Mouse (Mus musculus) neural tube, embryonic 14.5 days (tissue): Measurements from ENCODE around the gene Hddc2. TPM values are rescaled to one million over a fixed set of nuclear protein-coding genes. Genes with fewer than 3 reads are reported as not detected.

Experiments
- ATAC-seq: fragments of 200-750 bp; cut with Nextera tagmentation; 2 replicates; pipeline ENCODE4 v1.8.0; 2017; ENCODE audit warnings: low read depth, mild to moderate bottlenecking, moderate TSS enrichment, moderate library complexity
- H3K27ac ChIP-seq: fragments of 300-500 bp; sonication (generic); 2 replicates; pipeline ENCODE4 v1.5.1; 2014; ENCODE audit warnings: low read depth, mild to moderate bottlenecking, control low read depth, low read length, moderate library complexity, mixed read lengths
- H3K27me3 ChIP-seq: fragments of 300-500 bp; sonication (generic); 2 replicates; pipeline ENCODE4 v1.6.1; 2014; ENCODE audit warnings: low read length; ENCODE audit not compliant: control insufficient read depth, insufficient read depth
- H3K36me3 ChIP-seq: fragments of 300-500 bp; sonication (generic); 2 replicates; pipeline ENCODE4 v1.6.1; 2014; ENCODE audit warnings: low read length, mixed read lengths; ENCODE audit not compliant: control insufficient read depth, insufficient read depth
- H3K4me1 ChIP-seq: fragments of 300-500 bp; sonication (generic); 2 replicates; pipeline ENCODE4 v1.6.1; 2014; ENCODE audit warnings: low read length; ENCODE audit not compliant: control insufficient read depth, insufficient read depth
- H3K4me2 ChIP-seq: fragments of 300-500 bp; sonication (generic); 2 replicates; pipeline ENCODE4 v1.6.1; 2014; ENCODE audit warnings: mild to moderate bottlenecking, low read depth, low read length, control low read depth
- H3K4me3 ChIP-seq: fragments of 300-500 bp; sonication (generic); 2 replicates; pipeline ENCODE4 v1.5.1; 2014; ENCODE audit warnings: low read depth, low read length, control low read depth, mixed read lengths
- H3K9ac ChIP-seq: fragments of 300-500 bp; sonication (generic); replicated peaks from 2 replicates; pipeline ENCODE4 v1.6.1; 2014; ENCODE audit warnings: low read depth, mild to moderate bottlenecking, control low read depth, low read length, mixed read lengths
- H3K9me3 ChIP-seq: fragments of 300-500 bp; sonication (generic); 2 replicates; pipeline ENCODE4 v1.6.1; 2016; ENCODE audit warnings: low read length; ENCODE audit not compliant: control insufficient read depth
- WGBS: fragments of 180-500 bp; shearing (Covaris S2); extraction: QIAGEN DNeasy Blood & Tissue Kit; methylation state at CpG from one replicate; pipeline ENCODE4 v1.1.7; 2014; 5-methylcytosine and 5-hydroxymethylcytosine counted together
- polyA plus RNA-seq: library from polyadenylated mRNA; unstranded; fragments of >200 nt; fragmentation: Nextera tagmentation; extraction: Ambion mirVana; gene quantifications from 2 replicates; pipeline ENCODE4 v1.2.1, GENCODE M21; 2014

Gene Hddc2
- polyA plus RNA-seq, result 65.0 and 67.4 TPM in 2 replicates

DNA sequence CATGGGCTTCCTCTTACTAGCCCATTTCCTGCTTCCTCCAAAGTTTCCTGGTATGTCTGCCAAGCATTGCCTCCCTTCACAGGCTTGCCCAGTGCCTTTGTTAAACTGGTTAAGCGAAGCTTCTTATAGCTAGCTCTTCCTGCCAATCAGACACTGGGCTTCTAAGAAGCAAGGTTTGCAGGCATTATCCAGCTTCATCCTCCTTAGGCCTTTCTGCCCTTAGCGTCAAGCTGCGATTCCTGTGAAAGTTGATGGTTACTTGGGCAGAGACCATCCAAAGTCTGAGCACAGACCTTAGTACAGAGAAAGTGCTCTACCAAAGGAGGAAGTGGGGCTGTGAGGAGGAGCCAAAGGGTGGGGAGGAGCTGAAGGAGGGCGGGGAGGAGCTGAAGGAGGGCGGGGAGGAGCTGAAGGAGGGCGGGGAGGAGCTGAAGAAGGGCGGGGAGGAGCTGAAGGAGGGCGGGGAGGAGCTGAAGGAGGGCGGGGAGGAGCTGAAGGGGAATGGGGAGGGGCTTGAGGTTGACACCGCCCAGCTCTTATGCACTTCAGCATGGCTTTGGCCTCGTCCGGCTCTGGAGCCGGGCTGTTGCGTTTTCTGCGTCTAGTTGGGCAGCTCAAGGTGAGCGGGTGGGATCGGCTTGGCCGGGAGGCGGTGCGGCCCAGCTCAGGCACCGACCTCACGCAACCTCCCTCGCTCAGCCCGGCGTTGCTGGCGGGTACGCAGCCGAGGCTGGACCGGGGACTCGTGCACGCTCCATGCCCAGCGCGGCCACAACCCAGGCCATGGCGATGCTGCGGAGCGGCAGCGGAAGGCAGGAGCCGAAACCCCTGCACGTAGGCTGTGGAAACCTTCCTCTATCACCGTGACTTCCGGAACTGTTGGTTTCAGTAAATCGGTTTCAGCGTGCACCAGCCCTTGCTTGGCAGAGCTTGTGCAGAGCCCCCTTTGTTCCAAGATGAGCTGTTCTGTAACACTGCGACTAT, at the start of gene Hddc2:
Gene Hddc2 (plus strand): TSS at position 519 of the 984 bp plus-strand sequence.
- H3K4me2 ChIP-seq, result peak within 1 kb of the TSS; percentile 73
- peak; percentile 97 for ATAC-seq
- 4% methylated on average over 42 of the region's 44 CpGs for WGBS

DNA sequence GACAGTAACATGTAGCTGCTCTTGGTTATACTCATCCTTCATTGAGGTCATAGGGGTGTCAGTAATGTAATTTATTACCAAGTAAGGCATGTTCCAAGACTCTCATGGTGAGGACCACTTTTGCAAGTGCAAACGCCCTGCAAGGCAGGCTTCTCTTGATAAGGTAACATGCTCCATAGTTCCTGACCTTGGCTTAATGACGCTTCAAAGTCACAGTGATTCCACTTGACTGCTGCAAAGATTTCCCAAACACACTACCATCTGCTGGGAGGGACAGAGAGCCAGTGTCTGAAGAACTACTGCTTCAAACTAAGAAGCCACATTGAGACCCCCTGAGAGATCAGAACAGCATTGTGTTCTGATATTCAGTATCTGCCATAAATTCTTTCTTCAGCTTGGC, 40.4 kb upstream of the Hddc2 start:
- Histone ChIP-seq H3K4me2 (no peak overlapping the region), H3K4me1 (no peaks in the 10 kb centered on the region), H3K4me3 (no peak overlapping the region), H3K36me3 (no peaks in the 10 kb centered on the region), H3K27me3 (no peaks in the 10 kb centered on the region), H3K9ac (no peak overlapping the region), H3K27ac (no peak overlapping the region), H3K9me3 (no peaks in the 10 kb centered on the region)
- no peak for ATAC-seq
- 65% methylated on average over 2 of the region's 2 CpGs for WGBS

More for the DNA sequence above, at the start of gene Hddc2:
- no peaks in the 10 kb centered on the region for H3K36me3 ChIP-seq
- H3K4me1 ChIP-seq, result no peaks in the 10 kb centered on the region
- H3K9me3 ChIP-seq, result no peaks in the 10 kb centered on the region
- H3K9ac ChIP-seq, result peak within 1 kb of the TSS; percentile 50
- peak within 1 kb of the TSS; percentile 70 for H3K27ac ChIP-seq
- no peaks in the 10 kb centered on the region for H3K27me3 ChIP-seq
- peak within 1 kb of the TSS; percentile 48 for H3K4me3 ChIP-seq

DNA sequence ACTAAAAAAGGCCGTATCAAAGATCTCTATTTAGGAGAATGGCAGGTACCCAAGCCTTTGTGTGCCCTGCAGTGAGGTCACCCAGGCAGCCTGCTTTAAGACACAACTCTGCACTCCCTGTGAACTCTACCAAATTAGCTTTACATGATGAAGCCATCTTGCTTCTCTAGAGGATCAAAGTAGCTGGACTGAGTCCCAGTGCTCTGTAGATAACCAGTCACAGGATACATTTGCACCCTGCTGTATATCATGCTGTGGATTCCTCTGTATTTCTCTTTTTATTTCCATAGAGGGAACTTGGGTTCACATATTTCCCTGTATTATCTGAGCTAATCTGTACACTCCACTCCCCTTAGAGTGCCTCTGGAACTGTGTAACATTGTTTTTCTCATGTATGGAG, 40.0 kb upstream of the Hddc2 start:
- Histone ChIP-seq H3K4me1 (no peaks in the 10 kb centered on the region), H3K27ac (no peak overlapping the region), H3K36me3 (no peaks in the 10 kb centered on the region), H3K4me2 (no peak overlapping the region), H3K4me3 (no peak overlapping the region), H3K27me3 (no peaks in the 10 kb centered on the region), H3K9me3 (no peaks in the 10 kb centered on the region), H3K9ac (no peak overlapping the region)
- WGBS, result 59% methylated on average over 1 of the region's 1 CpGs
- no peak for ATAC-seq

DNA sequence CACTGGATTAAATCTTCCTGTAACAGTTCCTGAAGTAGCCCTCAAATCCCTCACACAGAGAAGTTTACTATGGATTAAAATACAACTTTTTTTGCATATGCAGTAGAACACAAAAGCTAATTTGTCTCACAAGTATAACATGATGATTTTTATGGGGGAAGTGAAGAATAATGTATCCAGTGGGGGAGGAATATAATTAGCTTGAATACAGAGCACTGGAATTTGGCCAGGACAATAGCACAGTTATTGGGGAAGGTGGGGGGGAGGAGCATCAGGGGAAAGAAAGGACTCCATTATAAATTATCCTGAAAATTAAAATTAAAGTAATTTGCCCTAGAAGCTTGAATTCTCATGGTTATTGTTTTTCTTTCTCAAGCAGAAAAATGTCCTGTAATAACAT, 25.4 kb upstream of the Hddc2 start:
- H3K4me2 ChIP-seq, result no peak overlapping the region
- H3K9me3 ChIP-seq, result no peaks in the 10 kb centered on the region
- no peaks in the 10 kb centered on the region for H3K4me1 ChIP-seq
- 0 out of 2 replicates have a peak, but pooled peaks have one; percentile 56 for ATAC-seq
- H3K27me3 ChIP-seq, result no peaks in the 10 kb centered on the region
- H3K27ac ChIP-seq, result no peak overlapping the region
- H3K4me3 ChIP-seq, result no peak overlapping the region
- H3K9ac ChIP-seq, result no peak overlapping the region
- no peaks in the 10 kb centered on the region for H3K36me3 ChIP-seq

DNA sequence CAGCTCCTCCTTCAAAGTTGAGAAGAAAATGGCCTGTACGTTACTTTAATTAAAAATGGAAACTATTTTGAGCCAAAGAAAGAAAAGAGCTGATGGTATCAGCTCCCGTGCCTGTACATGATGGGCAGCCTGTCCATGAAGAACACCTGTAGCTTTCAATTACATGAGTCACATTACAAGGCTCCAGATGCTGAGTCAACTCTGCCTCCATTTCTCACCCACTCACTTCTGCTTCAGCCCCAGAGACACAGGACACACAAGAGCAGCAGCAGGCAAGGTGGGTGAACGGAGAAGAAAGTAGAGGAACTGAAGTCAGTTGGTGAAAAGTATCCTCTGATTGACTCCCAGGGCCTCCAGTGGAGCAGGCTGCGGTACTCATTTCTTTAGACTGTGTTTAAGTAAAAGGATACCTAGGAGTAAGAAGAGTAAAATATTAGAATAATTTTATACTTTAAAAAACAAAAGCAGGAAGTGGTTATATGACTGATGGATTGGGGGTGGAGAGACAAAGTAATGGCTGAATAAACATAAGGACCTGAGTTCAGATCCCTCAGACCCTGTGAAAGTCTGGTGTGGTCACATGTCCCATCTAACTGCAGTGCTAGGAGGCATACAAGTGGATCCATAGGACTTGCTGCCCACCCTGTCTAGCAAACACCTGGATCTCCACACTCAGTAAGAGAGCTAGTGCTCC, 24.3 kb upstream of the Hddc2 start:
- H3K27me3 ChIP-seq, result no peaks in the 10 kb centered on the region
- no peaks in the 10 kb centered on the region for H3K9me3 ChIP-seq
- H3K4me2 ChIP-seq, result no peak overlapping the region
- H3K4me3 ChIP-seq, result no peak overlapping the region
- 91% methylated on average over 4 of the region's 4 CpGs for WGBS
- ATAC-seq, result no peak
- H3K4me1 ChIP-seq, result no peaks in the 10 kb centered on the region
- no peak overlapping the region for H3K27ac ChIP-seq
- H3K9ac ChIP-seq, result no peak overlapping the region
- no peaks in the 10 kb centered on the region for H3K36me3 ChIP-seq

DNA sequence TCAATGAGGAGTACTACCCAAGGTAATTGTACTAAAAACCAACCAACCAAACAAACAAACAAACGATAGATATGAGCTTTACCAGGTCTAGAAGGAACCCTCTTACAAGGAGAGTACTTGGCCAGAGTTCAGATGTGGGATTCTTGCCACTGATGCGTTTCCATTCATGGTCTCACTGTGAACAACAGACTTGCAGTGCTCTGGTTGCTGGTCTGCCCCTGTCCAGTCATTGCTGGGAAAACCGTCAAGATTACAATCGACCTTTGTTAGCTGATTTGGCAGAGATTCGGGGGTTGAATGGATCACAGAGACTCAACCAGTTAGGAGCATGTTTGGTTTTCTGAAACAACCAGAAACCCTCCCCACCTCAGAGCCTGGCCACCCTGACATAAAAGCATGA, 17.5 kb upstream of the Hddc2 start:
- Histone ChIP-seq H3K4me3 (no peak overlapping the region), H3K9ac (no peak overlapping the region), H3K27me3 (no peaks in the 10 kb centered on the region), H3K27ac (no peak overlapping the region), H3K36me3 (no peaks in the 10 kb centered on the region), H3K9me3 (no peaks in the 10 kb centered on the region), H3K4me2 (no peak overlapping the region), H3K4me1 (no peaks in the 10 kb centered on the region)
- peak; percentile 21; the same call in 1 of the 2 replicates for ATAC-seq
- WGBS, result 43% methylated on average over 5 of the region's 5 CpGs

DNA sequence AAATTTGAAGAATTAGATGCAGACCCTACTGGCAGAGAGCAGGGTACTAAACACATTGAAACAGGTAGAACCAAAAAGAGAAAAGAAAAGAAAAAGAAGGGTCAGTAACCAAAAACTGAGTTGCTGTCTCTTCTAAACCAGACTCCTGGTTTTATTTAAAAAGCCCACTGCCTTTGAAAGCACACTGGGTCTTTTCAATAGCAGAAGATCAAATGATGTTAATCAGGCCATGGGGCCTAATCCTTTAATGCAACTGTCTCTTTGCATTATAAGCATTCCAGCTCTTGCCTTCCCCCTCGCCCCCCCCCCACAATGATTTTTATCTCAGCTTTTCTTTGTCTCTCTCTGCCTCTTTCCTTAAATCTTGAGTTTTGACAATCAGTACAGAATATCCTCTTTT, 16.7 kb upstream of the Hddc2 start:
- Histone ChIP-seq H3K9me3 (no peaks in the 10 kb centered on the region), H3K9ac (no peak overlapping the region), H3K36me3 (no peaks in the 10 kb centered on the region), H3K4me3 (no peak overlapping the region), H3K27me3 (no peaks in the 10 kb centered on the region), H3K4me1 (no peaks in the 10 kb centered on the region), H3K27ac (no peak overlapping the region), H3K4me2 (no peak overlapping the region)
- 68% methylated on average over 1 of the region's 1 CpGs for WGBS
- ATAC-seq, result no peak

DNA sequence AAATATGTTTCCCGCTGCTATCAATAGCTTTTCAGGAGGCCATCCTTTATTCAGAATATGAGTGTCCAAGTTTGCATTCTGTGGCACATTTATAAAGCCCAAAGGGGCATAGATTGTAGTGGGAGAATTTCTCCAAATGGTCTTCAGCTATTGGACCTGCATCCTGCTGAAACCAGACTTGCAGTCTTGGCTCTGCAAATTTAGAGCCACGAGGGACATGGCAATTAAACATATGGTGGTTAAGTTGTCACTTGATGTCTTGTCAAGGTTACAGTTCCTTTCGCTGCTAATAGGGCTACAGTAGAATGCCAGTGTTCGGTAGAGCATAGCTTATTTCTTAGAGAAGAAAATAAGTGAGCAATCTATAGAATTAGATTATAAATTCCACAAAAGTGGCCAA, 16.1 kb upstream of the Hddc2 start:
- no peaks in the 10 kb centered on the region for H3K9me3 ChIP-seq
- ATAC-seq, result no peak
- no peak overlapping the region for H3K9ac ChIP-seq
- no peak overlapping the region for H3K4me2 ChIP-seq
- H3K27me3 ChIP-seq, result no peaks in the 10 kb centered on the region
- 78% methylated on average over 4 of the region's 4 CpGs for WGBS
- H3K27ac ChIP-seq, result no peak overlapping the region
- H3K4me3 ChIP-seq, result no peak overlapping the region
- no peaks in the 10 kb centered on the region for H3K4me1 ChIP-seq
- no peaks in the 10 kb centered on the region for H3K36me3 ChIP-seq

DNA sequence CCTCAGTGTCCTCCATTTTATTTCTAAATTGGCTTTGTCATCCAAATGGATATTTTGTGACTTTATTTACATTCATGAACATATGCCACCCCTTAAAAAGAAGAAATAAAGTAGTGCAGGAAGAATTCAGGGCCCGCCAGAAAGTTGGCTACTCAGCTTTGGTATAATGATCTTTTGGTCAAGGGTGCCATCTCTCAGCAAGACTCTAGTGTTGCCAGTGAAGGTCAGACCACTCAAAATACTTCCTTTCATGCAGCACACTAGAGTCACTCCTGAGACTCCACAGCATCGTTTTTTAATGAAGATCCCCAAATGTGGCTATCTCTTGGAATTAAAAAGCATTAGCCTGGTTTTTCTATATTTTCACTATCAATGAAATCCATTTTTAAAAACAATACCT, 14.9 kb upstream of the Hddc2 start:
- no peaks in the 10 kb centered on the region for H3K36me3 ChIP-seq
- no peak overlapping the region for H3K4me2 ChIP-seq
- H3K4me1 ChIP-seq, result no peaks in the 10 kb centered on the region
- no peak for ATAC-seq
- H3K4me3 ChIP-seq, result no peak overlapping the region
- no peaks in the 10 kb centered on the region for H3K9me3 ChIP-seq
- H3K27ac ChIP-seq, result no peak overlapping the region
- WGBS, result 62% methylated on average over 2 of the region's 2 CpGs
- H3K9ac ChIP-seq, result no peak overlapping the region
- H3K27me3 ChIP-seq, result no peaks in the 10 kb centered on the region
